8 mouse cellular contexts compared by ENCODE assay signal in genomic region chr10:37141621-37142020, GRCm38 (mm10). TPM values are rescaled to one million over a fixed set of nuclear protein-coding genes. Genes with fewer than 3 reads are reported as not detected.
DNase-seq lines count a peak whose midpoint lies in the region; ATAC-seq and TF ChIP-seq lines count a peak whose summit lies in the region.

No protein-coding gene starts in this region.

- dilution Hi-C loops in CH12.LX (cut with MboI; ENCODE audit: extremely low pct_ligation_motif_present, extremely low pct_unique_long_range_greater_than_20kb, low sequenced_read_pairs), result no loop called here

- DNase-seq in heart, adult 18-20 months, result peak; percentile 4 to 29
- no peak for DNase-seq in heart, postnatal 25 days (ENCODE audit: low spot score)
- no peak for DNase-seq in CH12.LX (ENCODE audit: extremely low read depth)
- no peak for DNase-seq in forebrain, embryonic 10.5 days (ENCODE audit: extremely low spot score, low spot score)
- DNase-seq in limb, embryonic 14.5 days (ENCODE audit: low spot score), result no peak
- DNase-seq in retina, embryonic 14.5 days (ENCODE audit: low spot score), result no peak
- DNase-seq in urinary bladder, postnatal 36 days (ENCODE audit: low spot score in 2 of 2), result no peak
- no peak for DNase-seq in thymus, postnatal 36 days

- peaks cover 14% of the 10 kb centered on the region for H3K79me2 ChIP-seq in CH12.LX (replicated peaks; ENCODE audit: control insufficient read depth, extremely low read depth, insufficient read depth, poor library complexity, severe bottlenecking)

- H3K9ac ChIP-seq in CH12.LX (ENCODE audit: insufficient read depth, low read depth), result no peak overlapping the region
- peak overlapping the region; percentile 99; the same call in 1 of the 2 replicates for H3K9ac ChIP-seq in limb, embryonic 14.5 days (ENCODE audit: low read depth, low read length, severe bottlenecking)

- TF ChIP-seq RAD21 in CH12.LX (IDR thresholded peaks at IDR 0.05; ENCODE audit: low read depth, low read length), result no peak

- H3K27me3 ChIP-seq in CH12.LX (replicated peaks), result no peaks in the 10 kb centered on the region
- H3K27me3 ChIP-seq in forebrain, embryonic 10.5 days (ENCODE audit: poor library complexity, severe bottlenecking), result no peaks in the 10 kb centered on the region
- no peaks in the 10 kb centered on the region for H3K27me3 ChIP-seq in limb, embryonic 14.5 days (ENCODE audit: control insufficient read depth, insufficient read depth, low read length)

- TF ChIP-seq CTCF in CH12.LX (conservative IDR thresholded peaks at IDR 0.05 in 1 of 2, IDR thresholded peaks at IDR 0.05 in 1 of 2; ENCODE audit: low read depth in 2 of 2, low read length in 2 of 2), result no peak

- H3K36me3 ChIP-seq in CH12.LX (replicated peaks in 1 of 2; ENCODE audit: control insufficient read depth in 1 of 2, insufficient read depth in 1 of 2, low read length in 1 of 2), result no peaks in the 10 kb centered on the region
- H3K36me3 ChIP-seq in forebrain, embryonic 10.5 days (replicated peaks), result peaks cover 3% of the 10 kb centered on the region
- H3K36me3 ChIP-seq in limb, embryonic 14.5 days (ENCODE audit: control insufficient read depth, insufficient read depth, low read length), result peaks cover 2% of the 10 kb centered on the region

- intact Hi-C loops in heart, postnatal 25 days (cut with DNase I), result loop anchor here (5.0 kb wide), 2 partner anchors 91 to 111 kb away; no protein-coding TSS in a partner anchor

- no peak overlapping the region for H3K27ac ChIP-seq in CH12.LX (ENCODE audit: insufficient read depth, low read depth)
- H3K27ac ChIP-seq in forebrain, embryonic 10.5 days, result peak overlapping the region; percentile 99
- peak overlapping the region; percentile 100 for H3K27ac ChIP-seq in limb, embryonic 14.5 days (replicated peaks; ENCODE audit: low read depth, low read length)

- 70% methylated on average over 4 of the region's 4 CpGs for WGBS in forebrain, embryonic 10.5 days
- WGBS in limb, embryonic 14.5 days, result 58% methylated on average over 4 of the region's 4 CpGs

- H3K4me2 ChIP-seq in CH12.LX (ENCODE audit: insufficient read depth, low read depth, poor library complexity, severe bottlenecking), result peak overlapping the region; percentile 76; the same call in 1 of the 2 replicates
- H3K4me2 ChIP-seq in limb, embryonic 14.5 days (replicated peaks; ENCODE audit: low read depth, low read length, severe bottlenecking), result peak overlapping the region; percentile 61

- H3K9me3 ChIP-seq in CH12.LX (replicated peaks; ENCODE audit: low read length), result no peaks in the 10 kb centered on the region
- no peaks in the 10 kb centered on the region for H3K9me3 ChIP-seq in forebrain, embryonic 10.5 days
- no peaks in the 10 kb centered on the region for H3K9me3 ChIP-seq in limb, embryonic 14.5 days (ENCODE audit: control insufficient read depth, low read length)

- no peak overlapping the region for H3K4me3 ChIP-seq in CH12.LX (replicated peaks in 1 of 3; ENCODE audit: low read depth in 2 of 3, low read length in 2 of 3, poor library complexity in 1 of 3)
- peak overlapping the region; percentile 86 for H3K4me3 ChIP-seq in forebrain, embryonic 10.5 days
- H3K4me3 ChIP-seq in limb, embryonic 14.5 days (replicated peaks; ENCODE audit: low read length), result peak overlapping the region; percentile 78

- H3K4me1 ChIP-seq in CH12.LX (ENCODE audit: control insufficient read depth in 1 of 2, insufficient read depth in 2 of 2), result peaks cover 3 to 14% of the 10 kb centered on the region in 2 experiments; a peak in 3 of 4 replicates
- peaks cover 14% of the 10 kb centered on the region for H3K4me1 ChIP-seq in forebrain, embryonic 10.5 days
- H3K4me1 ChIP-seq in limb, embryonic 14.5 days (ENCODE audit: control insufficient read depth, insufficient read depth, low read length), result peaks cover 7% of the 10 kb centered on the region; the same call in 1 of the 2 replicates

- in situ Hi-C loops in CH12.LX (cut with MboI; ENCODE audit: low pct_ligation_motif_present, low pct_unique_long_range_greater_than_20kb, low sequenced_read_pairs), result no loop called here

- no peak for TF ChIP-seq EP300 in CH12.LX (IDR thresholded peaks at IDR 0.05; ENCODE audit: low read length)

- TF ChIP-seq POLR2A in CH12.LX (IDR thresholded peaks at IDR 0.05; ENCODE audit: low read depth, low read length), result no peak
- TF ChIP-seq POLR2A in limb, embryonic 14.5 days (IDR thresholded peaks at IDR 0.05; ENCODE audit: borderline replicate concordance, extremely low read depth, insufficient read depth, insufficient read length), result no peak

- ATAC-seq in limb, embryonic 14.5 days (ENCODE audit: low FRiP score, low read depth), result no peak

TF ChIP-seq in CH12.LX, 34 proteins besides CTCF, POLR2A, EP300 and RAD21:
- TF ChIP-seq NRF1 (IDR thresholded peaks at IDR 0.05; ENCODE audit: low read depth, low read length), result no peak
- no peak for TF ChIP-seq IRF4 (IDR thresholded peaks at IDR 0.05; ENCODE audit: low read depth, low read length)
- TF ChIP-seq TBP (conservative IDR thresholded peaks at IDR 0.05; ENCODE audit: low read depth, low read length), result no peak
- no peak for TF ChIP-seq ZNF384 (IDR thresholded peaks at IDR 0.05; ENCODE audit: low read depth, low read length)
- TF ChIP-seq MXI1 (IDR thresholded peaks at IDR 0.05; ENCODE audit: low read depth, low read length), result no peak
- no peak for TF ChIP-seq MYC (IDR thresholded peaks at IDR 0.05; ENCODE audit: low read depth, low read length)
- no peak for TF ChIP-seq USF1 (IDR thresholded peaks at IDR 0.05; ENCODE audit: low read depth, low read length)
- no peak for TF ChIP-seq PAX5 (IDR thresholded peaks at IDR 0.05; ENCODE audit: low read length)

RNA-seq across cellular contexts. Expression of gene Marcks, which starts 2.9 kb away (rescaled TPM):
- 10 to 100 TPM; 31.1 to 31.3 TPM for total RNA-seq in heart, adult 18-20 months (2021)
- total RNA-seq in heart, postnatal 25 days (2021), result 10 to 100 TPM; 47.8 to 49.3 TPM
- 15.3 and 16.9 TPM in 2 replicates for total RNA-seq in CH12.LX (2012; rRNA removed)
- 78.4 and 80.7 TPM in 2 replicates for total RNA-seq in CH12.LX (2014; rRNA removed)
- polyA plus RNA-seq in CH12.LX (2012; ENCODE audit: insufficient read length, low read depth), result 57.3 and 74.2 TPM in 2 replicates
- 128 and 131 TPM in 2 replicates for polyA plus RNA-seq in forebrain, embryonic 10.5 days (2016; fragmentation: Nextera tagmentation; extraction: Ambion mirVana)
- polyA plus RNA-seq in limb, embryonic 14.5 days (2012; rRNA removed), result 202 and 239 TPM in 2 replicates
- polyA plus RNA-seq in limb, embryonic 14.5 days (2014; fragmentation: Nextera tagmentation; extraction: Ambion mirVana), result 265 and 286 TPM in 2 replicates

Comparison
In these comparisons a context has a peak if more than half of its experiments do, and no peak if none do; other contexts are left out.
1. DNase-seq: peak in heart, adult 18-20 months (2 of 2); none in heart, postnatal 25 days (single experiment), CH12.LX (single experiment), forebrain, embryonic 10.5 days (single experiment), limb, embryonic 14.5 days (single experiment), retina, embryonic 14.5 days (single experiment), urinary bladder, postnatal 36 days (0 of 2) and thymus, postnatal 36 days (0 of 2).
2. H3K4me3 ChIP-seq: peak in forebrain, embryonic 10.5 days (single experiment) and limb, embryonic 14.5 days (single experiment); none in CH12.LX (0 of 3).